Mouse (Mus musculus): Measurements from ENCODE around the gene Sfxn4.

GRCm38 (mm10) chr19:60787465-60788150, 73.7 kb downstream of the Sfxn4 start:
- TF ChIP-seq POLR2A (IDR thresholded peaks at IDR 0.05; ENCODE audit: extremely low read depth, insufficient read depth, low read length) (no peak), CTCF (IDR thresholded peaks at IDR 0.05; ENCODE audit: extremely low read depth, insufficient read depth, low read length) (no peak)

Data from cortical plate, adult 2 months (tissue).